ENCODE assay signal across 13 mouse cellular contexts in genomic region chr9:56374401-56374800, GRCm38 (mm10). TPM values are rescaled to one million over a fixed set of nuclear protein-coding genes. Genes with fewer than 3 reads are reported as not detected.
A peak's percentile ranks its signal among the peaks of the same experiment; 100 is the strongest.
DNase-seq lines count a peak whose midpoint lies in the region; ATAC-seq and TF ChIP-seq lines count a peak whose summit lies in the region.
"Had no signal": no experiment of that assay in that cellular context is flagged by ENCODE, and none has a peak within 500 bp of the region (broad histone marks: within the 10 kb centered on the region; RNA-seq: fewer than 3 reads in every experiment).

No protein-coding gene starts in this region.

- no peak overlapping the region for H3K9ac ChIP-seq in lung, embryonic 14.5 days
- no peak overlapping the region for H3K9ac ChIP-seq in intestine, embryonic 15.5 days
- H3K9ac ChIP-seq: forebrain, embryonic 12.5 days; hindbrain, embryonic 13.5 days; limb, embryonic 12.5 days had no signal

- no peak for TF ChIP-seq CTCF in lung, embryonic 14.5 days (IDR thresholded peaks at IDR 0.05; ENCODE audit: low read depth)

- no peaks in the 10 kb centered on the region for H3K36me3 ChIP-seq in heart, embryonic 10.5 days
- peaks cover 4% of the 10 kb centered on the region; the same call in 1 of the 2 replicates for H3K36me3 ChIP-seq in lung, embryonic 14.5 days (ENCODE audit: insufficient read depth)
- H3K36me3 ChIP-seq in intestine, embryonic 15.5 days = no peaks in the 10 kb centered on the region
- H3K36me3 ChIP-seq: forebrain, embryonic 12.5 days; hindbrain, embryonic 13.5 days; limb, embryonic 12.5 days had no signal

- no peaks in the 10 kb centered on the region; the same call in 1 of the 2 replicates for H3K4me1 ChIP-seq in heart, embryonic 10.5 days
- no peaks in the 10 kb centered on the region for H3K4me1 ChIP-seq in lung, embryonic 14.5 days (ENCODE audit: insufficient read depth)
- peaks cover 5% of the 10 kb centered on the region; the same call in 1 of the 2 replicates for H3K4me1 ChIP-seq in intestine, embryonic 15.5 days (replicated peaks)
- H3K4me1 ChIP-seq: forebrain, embryonic 12.5 days; hindbrain, embryonic 13.5 days; limb, embryonic 12.5 days had no signal

- H3K4me2 ChIP-seq in lung, embryonic 14.5 days = no peak overlapping the region
- H3K4me2 ChIP-seq in intestine, embryonic 15.5 days (replicated peaks) = no peak overlapping the region
- H3K4me2 ChIP-seq: forebrain, embryonic 12.5 days; hindbrain, embryonic 13.5 days; limb, embryonic 12.5 days had no signal

- H3K27me3 ChIP-seq in heart, embryonic 10.5 days (ENCODE audit: insufficient read depth, poor library complexity, severe bottlenecking) = no peaks in the 10 kb centered on the region
- no peaks in the 10 kb centered on the region for H3K27me3 ChIP-seq in lung, embryonic 14.5 days (ENCODE audit: insufficient read depth, low read length)
- H3K27me3 ChIP-seq in intestine, embryonic 15.5 days (replicated peaks) = no peaks in the 10 kb centered on the region
- H3K27me3 ChIP-seq: forebrain, embryonic 12.5 days; hindbrain, embryonic 13.5 days; limb, embryonic 12.5 days had no signal

- no peak for ATAC-seq in lung, embryonic 14.5 days (ENCODE audit: insufficient read depth)
- no peak for ATAC-seq in intestine, embryonic 15.5 days

- 71% methylated on average over 4 of the region's 4 CpGs for WGBS in heart, embryonic 10.5 days
- 53% methylated on average over 4 of the region's 4 CpGs for WGBS in lung, embryonic 14.5 days
- WGBS in intestine, embryonic 15.5 days = 51% methylated on average over 4 of the region's 4 CpGs

- no peak overlapping the region for H3K27ac ChIP-seq in heart, embryonic 10.5 days
- H3K27ac ChIP-seq in lung, embryonic 14.5 days (ENCODE audit: low read depth) = no peak overlapping the region
- H3K27ac ChIP-seq in intestine, embryonic 15.5 days = no peak overlapping the region
- H3K27ac ChIP-seq: forebrain, embryonic 12.5 days; heart, adult 2 months; hindbrain, embryonic 13.5 days; limb, embryonic 12.5 days had no signal

- DNase-seq in heart, adult 9 months (ENCODE audit: low spot score in 2 of 2) = peak; percentile 35 to 41
- DNase-seq in heart, embryonic 10.5 days (ENCODE audit: low spot score) = no peak
- peak; percentile 10 for DNase-seq in lung, embryonic 14.5 days
- DNase-seq in lung, postnatal 4 days = no peak
- peak; percentile 64 for DNase-seq in adipocyte (ENCODE audit: low spot score)
- peak; percentile 54 for DNase-seq in lung, postnatal 36 days
- DNase-seq: heart, adult 2 months; retina, postnatal 1 day; thymus, adult 2 months had no signal

- H3K4me3 ChIP-seq in heart, embryonic 10.5 days = no peak overlapping the region
- no peak overlapping the region for H3K4me3 ChIP-seq in lung, embryonic 14.5 days (ENCODE audit: low read depth, low read length)
- H3K4me3 ChIP-seq in intestine, embryonic 15.5 days (replicated peaks) = no peak overlapping the region
- H3K4me3 ChIP-seq: forebrain, embryonic 12.5 days; heart, adult 2 months; hindbrain, embryonic 13.5 days; limb, embryonic 12.5 days had no signal

- H3K9me3 ChIP-seq in heart, embryonic 10.5 days = no peaks in the 10 kb centered on the region
- H3K9me3 ChIP-seq in lung, embryonic 14.5 days (ENCODE audit: low read depth, low read length) = no peaks in the 10 kb centered on the region
- H3K9me3 ChIP-seq in intestine, embryonic 15.5 days = no peaks in the 10 kb centered on the region
- H3K9me3 ChIP-seq: forebrain, embryonic 12.5 days; hindbrain, embryonic 13.5 days; limb, embryonic 12.5 days had no signal

RNA-seq across cellular contexts. Expression of gene Peak1, which starts 43.5 kb away (rescaled TPM):
- 10.0 and 10.3 TPM in 2 replicates for polyA plus RNA-seq in heart, embryonic 10.5 days (2016; fragmentation: Nextera tagmentation; extraction: Ambion mirVana)
- 32.2 and 34.9 TPM in 2 replicates for polyA plus RNA-seq in lung, embryonic 14.5 days (2014; fragmentation: Nextera tagmentation; extraction: Ambion mirVana)
- polyA plus RNA-seq in intestine, embryonic 15.5 days (2015; fragmentation: Nextera tagmentation; extraction: Ambion mirVana) = 10.1 and 12.6 TPM in 2 replicates

RNA-seq across cellular contexts. Expression of gene Hmg20a, which starts 44.0 kb away (rescaled TPM):
- 56.9 and 62.4 TPM in 2 replicates for polyA plus RNA-seq in heart, embryonic 10.5 days (2016; fragmentation: Nextera tagmentation; extraction: Ambion mirVana)
- 59.9 and 60.0 TPM in 2 replicates for polyA plus RNA-seq in lung, embryonic 14.5 days (2014; fragmentation: Nextera tagmentation; extraction: Ambion mirVana)
- 42.7 and 43.0 TPM in 2 replicates for polyA plus RNA-seq in intestine, embryonic 15.5 days (2015; fragmentation: Nextera tagmentation; extraction: Ambion mirVana)

Comparison
In these comparisons a context has a peak if more than half of its experiments do, and no peak if none do; other contexts are left out.
1. DNase-seq: peak in heart, adult 9 months (2 of 2), lung, embryonic 14.5 days (single experiment), adipocyte (single experiment) and lung, postnatal 36 days (single experiment); none in heart, embryonic 10.5 days (single experiment) and lung, postnatal 4 days (0 of 2).